Mouse (Mus musculus) MEL (cell line): ENCODE results near the gene Tepsin.

Experiments
- CHD2 ChIP-seq: IDR thresholded peaks from 2 replicates; pipeline ENCODE4 v1.6.1; 2011; ENCODE audit warnings: low read length, improper control_type of control experiment
- CTCF ChIP-seq, 3 experiments: IDR thresholded peaks in 2 of 3; conservative IDR thresholded peaks in 1 of 3; 2 replicates each; pipeline ENCODE4 v1.5.1; 2011 to 2012; ENCODE audit warnings: low read length in 3 of 3, low read depth in 2 of 3, mild to moderate bottlenecking in 2 of 3, improper control_type of control experiment in 1 of 3, inconsistent platforms in 1 of 3, mixed read lengths in 1 of 3, moderate library complexity in 1 of 3; ENCODE audit not compliant: control insufficient read depth in 1 of 3, insufficient read depth in 1 of 3, poor library complexity in 1 of 3, severe bottlenecking in 1 of 3
- POLR2A ChIP-seq, 2 experiments: IDR thresholded peaks; 2 replicates each; pipeline ENCODE4 v1.6.1; 2011 to 2012; ENCODE audit warnings: low read length in 2 of 2, mild to moderate bottlenecking in 2 of 2, control low read depth in 1 of 2, improper control_type of control experiment in 1 of 2, low read depth in 1 of 2, moderate library complexity in 1 of 2; ENCODE audit not compliant: control insufficient read depth in 1 of 2, insufficient read depth in 1 of 2, poor library complexity in 1 of 2
- POLR2AphosphoS5 ChIP-seq: IDR thresholded peaks from 2 replicates; pipeline ENCODE4 v1.6.1; 2012; ENCODE audit warnings: low read depth, borderline replicate concordance, mild to moderate bottlenecking, inconsistent platforms, low read length, moderate library complexity, mixed read lengths

DNA sequence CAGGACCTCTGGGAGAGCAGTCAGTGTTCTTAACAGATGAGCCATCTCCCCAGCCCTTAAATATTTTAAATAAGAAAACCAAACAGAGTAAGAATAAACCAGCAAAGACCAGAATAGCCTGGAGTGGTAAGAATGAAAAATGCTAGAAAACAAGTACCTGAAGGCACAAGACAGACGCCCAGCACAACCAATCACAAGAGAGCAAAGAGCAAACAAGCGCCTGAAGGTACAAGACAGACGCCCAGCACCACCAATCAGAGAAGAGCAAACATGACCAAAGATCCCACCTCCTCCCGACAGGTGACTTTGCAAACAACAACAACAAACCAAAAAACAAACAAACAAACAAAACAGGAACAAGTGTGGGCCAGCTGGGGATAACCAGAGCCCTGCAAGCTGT is 44.7 kb downstream of the Tepsin start:
- TF ChIP-seq POLR2AphosphoS5 (no peak), POLR2A (IDR thresholded peaks at IDR 0.05; ENCODE audit: control insufficient read depth in 1 of 2, insufficient read depth in 1 of 2, low read depth in 1 of 2, low read length in 2 of 2, poor library complexity in 1 of 2) (no peak), CTCF (IDR thresholded peaks at IDR 0.05 in 2 of 3, conservative IDR thresholded peaks at IDR 0.05 in 1 of 3; ENCODE audit: control insufficient read depth in 1 of 3, insufficient read depth in 1 of 3, low read depth in 2 of 3, low read length in 3 of 3, poor library complexity in 1 of 3, severe bottlenecking in 1 of 3) (no peak), CHD2 (no peak)
